Mouse (Mus musculus): Measurements from ENCODE around the gene March1.

March1 gene

GRCm38 (mm10) chr8:65617871-65618751 is at the start of gene March1:
Gene March1 (plus strand): TSS chr8:65617900.
- no peak for DNase-seq (ENCODE audit: low read depth, low spot score)

DNA sequence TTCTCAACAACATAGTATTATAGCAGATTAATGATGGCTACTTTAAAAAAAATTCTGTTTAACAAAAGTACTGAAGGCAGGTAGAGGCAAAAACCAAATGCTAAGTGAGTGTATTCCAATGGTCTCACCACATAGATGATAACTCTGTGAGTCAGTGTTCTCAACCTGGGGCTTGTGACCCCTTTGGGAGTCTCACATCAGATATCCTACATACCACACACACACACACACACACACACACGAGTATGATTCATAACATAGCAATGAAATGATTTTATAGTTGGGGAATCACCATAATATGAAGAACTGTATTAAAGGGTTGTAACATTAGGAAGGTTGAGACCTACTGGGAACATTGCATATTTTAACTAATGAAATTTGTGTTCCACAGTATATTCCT is 30.8 kb upstream of the March1 start:
- no peak for DNase-seq (ENCODE audit: low read depth, low spot score)

DNA sequence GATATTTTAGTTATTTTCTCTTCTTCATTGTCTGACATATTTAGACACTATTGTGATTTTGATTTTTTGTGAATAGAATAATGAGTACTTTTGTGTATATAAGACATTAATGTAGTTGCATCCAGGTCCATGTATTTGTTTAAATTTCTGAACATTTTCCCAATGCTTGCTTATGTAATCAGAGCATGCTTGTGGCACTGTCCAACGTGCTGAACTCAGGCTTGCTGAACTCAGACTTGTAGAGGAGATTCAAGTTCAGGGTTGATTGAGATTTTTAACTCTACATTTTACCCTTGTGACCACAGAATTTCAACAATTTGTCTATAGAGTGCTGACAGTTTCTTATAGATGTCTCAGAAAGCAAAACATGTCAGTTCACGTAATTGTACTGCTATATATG is 14.5 kb upstream of the March1 start:
- no peak for DNase-seq (ENCODE audit: low read depth, low spot score)

DNA sequence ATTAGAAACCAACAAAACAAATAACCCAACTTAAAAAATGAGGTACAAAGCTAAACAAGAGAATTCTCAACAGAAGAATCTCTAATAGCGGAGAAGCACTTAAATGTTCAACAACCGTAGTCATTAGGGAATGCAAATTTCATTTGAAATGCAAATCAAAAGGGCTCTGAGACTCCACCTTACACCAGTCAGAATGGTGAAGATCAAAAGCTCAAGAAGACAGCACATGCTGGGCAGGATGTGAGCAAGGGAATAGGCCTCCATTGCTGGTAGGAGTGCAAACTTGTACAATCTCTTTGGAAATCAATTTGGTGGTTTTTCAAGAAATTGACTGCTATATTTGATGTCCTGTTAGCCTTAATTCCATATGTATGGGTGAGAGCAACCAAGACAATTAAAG is 8.2 kb upstream of the March1 start:
- DNase-seq (ENCODE audit: low read depth, low spot score), result no peak

- DNase-seq (ENCODE audit: low read depth, low spot score), result no peak
Measured at GRCm38 (mm10) chr8:65618966-65619365, 1.3 kb downstream of the March1 start.

- no peak for DNase-seq (ENCODE audit: low read depth, low spot score)
Measured at GRCm38 (mm10) chr8:65644931-65645330, 27.2 kb downstream of the March1 start.

DNA sequence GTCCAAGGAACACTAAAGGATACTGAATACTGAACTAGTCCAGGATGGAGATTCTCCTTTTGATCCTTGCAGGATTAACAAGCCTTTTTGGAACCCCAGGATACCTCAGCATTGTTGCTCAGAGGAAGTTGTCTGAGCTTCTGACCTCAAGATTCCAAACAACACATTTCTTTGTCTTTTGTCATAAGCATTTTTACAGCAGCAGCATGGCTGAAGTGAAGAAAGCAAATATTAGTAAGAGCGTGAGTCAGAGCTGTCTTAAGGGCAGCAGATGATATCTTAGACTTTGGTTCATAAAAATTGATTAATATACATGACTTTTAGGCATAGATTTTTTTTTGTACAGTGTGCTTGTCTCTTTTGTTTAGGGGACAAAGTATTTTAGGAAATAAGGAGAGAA is 27.8 kb downstream of the March1 start:
- DNase-seq (ENCODE audit: low read depth, low spot score), result no peak

GRCm38 (mm10) chr8:65645945-65646344 is 28.2 kb downstream of the March1 start:
- DNase-seq (ENCODE audit: low read depth, low spot score), result no peak

DNA sequence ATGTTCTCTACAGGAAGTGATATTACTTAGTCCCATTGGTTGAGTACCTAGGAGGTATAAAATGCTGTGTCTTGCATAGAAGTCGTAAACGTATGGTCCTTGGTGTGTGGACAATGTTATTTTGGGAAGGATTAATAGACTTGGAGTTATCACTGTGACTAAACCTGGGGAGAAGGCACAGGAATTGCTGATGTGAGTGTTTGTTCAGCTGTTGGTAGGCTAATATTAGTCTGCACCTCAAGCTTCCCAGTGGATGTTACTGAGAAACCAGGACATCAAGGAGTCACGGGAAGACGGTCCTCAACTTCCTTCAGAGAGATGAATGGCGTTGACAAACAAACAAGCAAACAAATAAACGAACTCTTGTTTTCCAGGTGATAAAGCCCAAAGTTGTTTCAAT is 38.2 kb downstream of the March1 start:
- no peak for DNase-seq (ENCODE audit: low read depth, low spot score)

DNA sequence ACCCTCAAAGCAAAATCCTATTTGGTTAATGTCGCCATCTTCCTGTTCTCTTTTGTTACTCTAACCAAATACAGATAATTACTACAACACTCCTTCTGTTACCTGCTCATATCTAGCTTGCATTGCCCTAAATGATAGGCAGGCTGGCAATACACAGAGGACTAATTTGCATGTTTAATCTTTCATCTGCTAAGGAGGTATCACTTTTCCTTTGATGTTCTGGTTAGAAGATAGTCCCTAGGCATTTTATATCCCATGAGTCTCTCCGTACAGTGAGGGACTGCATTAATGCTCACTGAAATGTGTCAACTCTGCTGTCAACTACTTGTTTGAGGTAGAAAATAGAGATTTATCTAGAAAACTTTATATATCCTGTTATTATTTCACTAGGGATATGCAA is 44.2 kb downstream of the March1 start:
- no peak for DNase-seq (ENCODE audit: low read depth, low spot score)

GRCm38 (mm10) chr8:65665786-65666185 is 48.1 kb downstream of the March1 start:
- no peak for DNase-seq (ENCODE audit: low read depth, low spot score)

DNA sequence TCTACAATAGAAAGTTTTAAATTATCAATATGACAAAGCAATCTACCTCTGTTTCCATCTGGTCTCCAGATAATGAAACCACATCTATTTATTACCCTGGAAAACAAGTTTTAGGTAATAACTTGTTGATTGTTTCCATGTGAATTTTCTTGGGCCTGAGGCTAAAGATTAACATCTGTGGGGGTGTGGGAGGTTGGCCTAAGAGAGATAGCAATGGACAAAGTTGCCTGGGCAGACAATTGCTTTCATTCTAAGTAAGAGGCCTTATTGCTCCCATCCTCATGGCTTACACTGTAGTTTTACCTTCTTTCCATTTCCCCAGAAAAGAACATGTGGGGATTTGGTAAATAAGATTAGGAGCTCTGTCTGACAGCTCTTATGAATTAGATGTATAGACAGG is 125.4 kb downstream of the March1 start:
- no peak for DNase-seq (ENCODE audit: low read depth, low spot score)

- no peak for DNase-seq (ENCODE audit: low read depth, low spot score)
Measured at GRCm38 (mm10) chr8:65775815-65776214, 158.1 kb downstream of the March1 start.

DNA sequence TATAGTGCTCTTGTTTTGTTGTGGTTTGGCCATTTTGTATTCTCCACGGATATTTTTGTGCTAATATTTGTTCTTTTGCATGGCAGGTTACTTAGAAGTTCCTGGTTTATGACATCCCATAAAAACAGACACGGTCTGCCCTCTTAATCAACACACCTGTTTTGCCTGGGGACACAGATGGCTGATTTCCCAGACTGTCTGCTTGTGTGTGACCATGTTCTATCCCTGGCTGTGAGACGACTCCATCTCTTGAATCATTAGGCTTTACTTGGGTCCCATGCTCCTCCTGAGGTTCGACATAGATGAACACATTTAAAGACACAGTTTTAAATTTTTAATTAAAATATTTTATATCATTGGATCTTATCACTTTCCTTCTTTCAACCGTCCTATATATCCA is 163.5 kb downstream of the March1 start:
- DNase-seq (ENCODE audit: low read depth, low spot score), result no peak

- DNase-seq (ENCODE audit: low read depth, low spot score), result no peak
Measured at GRCm38 (mm10) chr8:65812971-65813370, 195.3 kb downstream of the March1 start.

GRCm38 (mm10) chr8:65922294-65923019 is 304.8 kb downstream of the March1 start:
- no peak for DNase-seq (ENCODE audit: low read depth, low spot score)

- no peak for DNase-seq (ENCODE audit: low read depth, low spot score)
Measured at GRCm38 (mm10) chr8:65956948-65957347, 339.2 kb downstream of the March1 start.

DNA sequence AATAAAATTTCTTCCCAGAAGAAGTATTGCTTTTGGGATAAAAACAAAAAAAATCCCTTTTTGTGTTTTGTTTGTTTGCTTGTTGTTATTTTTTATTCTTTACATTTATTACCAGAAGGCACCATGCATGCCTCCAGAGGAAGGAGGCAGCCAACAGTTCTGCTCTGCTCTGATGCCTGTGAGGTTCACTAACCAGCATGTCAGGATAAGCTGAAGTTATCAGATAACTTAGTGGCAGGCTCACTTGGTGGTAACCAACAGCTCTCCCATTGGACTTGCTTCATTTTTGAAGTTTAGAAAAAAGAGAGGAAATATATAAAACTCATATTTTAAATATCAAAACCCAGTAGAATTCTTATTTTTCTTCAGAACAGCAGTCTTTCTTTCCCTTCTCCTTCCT is 339.8 kb downstream of the March1 start:
- DNase-seq (ENCODE audit: low read depth, low spot score), result no peak

- no peak for DNase-seq (ENCODE audit: low read depth, low spot score)
Measured at GRCm38 (mm10) chr8:65966502-65967222, 349.0 kb downstream of the March1 start.

DNA sequence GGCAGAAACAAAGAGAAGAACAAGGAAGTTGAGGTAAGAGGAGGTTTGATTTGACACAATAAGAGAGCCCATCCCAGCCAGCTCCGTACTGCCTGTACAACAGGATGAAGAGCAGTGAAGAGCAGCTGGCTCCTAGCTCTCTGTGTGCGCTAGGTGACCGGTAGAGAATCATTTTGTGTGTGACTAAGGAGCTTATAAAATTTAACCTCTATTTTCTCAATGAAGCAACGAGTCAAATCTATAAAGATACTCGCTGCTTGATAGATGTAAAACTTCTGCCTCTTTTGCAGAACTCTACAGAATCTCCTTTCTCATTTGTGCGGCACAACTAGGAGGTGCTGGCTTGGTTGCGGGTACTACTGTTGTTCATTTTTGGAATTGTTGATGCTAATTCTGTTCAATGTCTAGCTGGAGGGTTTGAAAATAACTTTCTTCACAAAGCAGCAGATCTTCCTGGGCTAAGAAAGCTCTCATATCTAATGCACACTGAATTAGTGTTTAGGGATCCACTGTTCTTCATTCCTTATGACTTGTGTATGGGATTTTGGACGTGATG is 349.6 kb downstream of the March1 start:
- no peak for DNase-seq (ENCODE audit: low read depth, low spot score)

- no peak for DNase-seq (ENCODE audit: low read depth, low spot score)
Measured at GRCm38 (mm10) chr8:65976905-65977304, 359.2 kb downstream of the March1 start.

DNA sequence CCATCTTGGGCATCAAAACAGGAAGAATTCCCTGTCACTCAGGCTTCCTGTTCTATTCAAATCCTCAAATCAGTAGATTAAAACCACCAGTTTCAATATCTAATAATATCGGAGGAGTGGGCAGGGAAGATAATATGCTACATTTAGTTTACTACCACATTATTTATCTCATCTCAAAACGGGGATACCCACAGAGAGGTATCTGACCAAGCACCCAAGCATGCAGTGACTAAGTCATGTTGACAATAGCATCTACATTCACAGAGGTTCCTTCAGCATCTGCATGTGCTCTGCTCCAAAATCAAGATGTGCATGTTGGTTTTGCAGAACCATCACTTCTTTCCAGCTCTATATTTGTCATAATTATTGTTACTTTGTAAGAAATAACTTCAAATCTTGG is 364.3 kb downstream of the March1 start:
- no peak for DNase-seq (ENCODE audit: low read depth, low spot score)

All from CD4-positive, CD25-positive, alpha-beta regulatory T cell, adult 2 months (primary cell).